10 mouse cellular contexts compared by ENCODE assay signal in the genomic region with DNA sequence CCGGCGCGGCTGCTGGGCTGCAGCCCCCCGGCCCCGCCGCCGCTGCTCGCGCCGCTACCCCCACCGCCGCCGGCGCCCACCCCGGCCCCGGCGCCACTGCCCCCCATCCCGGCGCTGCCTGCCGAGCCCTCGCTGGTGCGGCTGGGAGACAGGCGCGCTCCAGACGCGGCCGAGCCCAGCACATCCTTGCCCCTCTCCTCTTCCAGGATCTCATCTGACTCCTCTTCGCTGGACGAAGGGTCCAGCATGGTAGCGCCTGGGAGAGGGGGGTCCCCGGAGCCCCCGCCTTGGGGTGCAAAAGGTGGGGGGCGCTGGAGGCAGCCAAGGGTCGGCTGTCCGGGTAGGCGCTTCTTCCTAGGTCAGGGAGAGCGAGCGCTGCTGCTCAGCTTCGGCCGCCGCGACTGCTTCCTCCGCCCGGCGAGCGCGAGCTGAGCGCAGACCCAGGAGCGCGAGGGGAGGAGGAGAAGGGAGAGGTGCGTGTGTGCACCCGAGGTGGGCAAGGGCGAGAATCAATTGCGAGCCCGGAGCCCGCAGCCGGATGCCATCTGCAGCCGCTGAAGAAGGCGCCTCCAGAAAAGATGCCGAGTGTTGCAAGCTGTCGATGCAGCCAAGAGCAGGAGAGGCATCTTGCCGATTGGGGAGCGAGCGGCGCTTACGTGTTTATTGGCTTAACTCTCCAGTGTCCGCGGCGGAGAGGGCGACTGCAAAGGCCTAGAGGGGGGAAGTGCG. TPM values are rescaled to one million over a fixed set of nuclear protein-coding genes. Genes with fewer than 3 reads are reported as not detected.
DNase-seq lines count a peak whose midpoint lies in the region; ATAC-seq and TF ChIP-seq lines count a peak whose summit lies in the region.
"Had no signal": no experiment of that assay in that cellular context is flagged by ENCODE, and none has a peak within 500 bp of the region (broad histone marks: within the 10 kb centered on the region; RNA-seq: fewer than 3 reads in every experiment).

A gene (minus strand): TSS at position 589 of the 729 bp plus-strand sequence.

- no peak for DNase-seq in heart, adult 9 months (ENCODE audit: low spot score in 2 of 2)
- DNase-seq in forebrain, embryonic 10.5 days (ENCODE audit: extremely low spot score, low spot score) = peak; percentile 67
- peak; percentile 79 to 86 for DNase-seq in layer of hippocampus, adult 2 months (ENCODE audit: low spot score in 2 of 2)
- DNase-seq in testis, postnatal 10 days (ENCODE audit: low spot score) = peak; percentile 39
- DNase-seq in thymus, postnatal 14 days = no peak

- TF ChIP-seq CTCF in bone marrow macrophage, adult 2 months (IDR thresholded peaks at IDR 0.05; ENCODE audit: low read depth, low read length) = no peak
- no peak for TF ChIP-seq CTCF in layer of hippocampus, adult 2 months (conservative IDR thresholded peaks at IDR 0.05)

- peak within 1 kb of the TSS; percentile 87 for H3K27ac ChIP-seq in heart, embryonic 13.5 days (replicated peaks)
- no peak within 1 kb of the TSS for H3K27ac ChIP-seq in bone marrow macrophage, adult 2 months (ENCODE audit: insufficient read depth, low read depth, low read length)
- H3K27ac ChIP-seq in forebrain, embryonic 10.5 days = peak within 1 kb of the TSS; percentile 90
- H3K27ac ChIP-seq in layer of hippocampus, adult 2 months = peak within 1 kb of the TSS; percentile 99
- peak within 1 kb of the TSS; percentile 96 for H3K27ac ChIP-seq in midbrain, embryonic 12.5 days (replicated peaks)
- H3K27ac ChIP-seq: macrophage had no signal

- under 1% methylated on average over 67 of the region's 71 CpGs for WGBS in heart, embryonic 13.5 days
- under 1% methylated on average over 71 of the region's 71 CpGs for WGBS in forebrain, embryonic 10.5 days
- under 1% methylated on average over 71 of the region's 71 CpGs for WGBS in midbrain, embryonic 12.5 days

- peak within 1 kb of the TSS; percentile 94 for H3K4me2 ChIP-seq in heart, embryonic 13.5 days
- H3K4me2 ChIP-seq in midbrain, embryonic 12.5 days (replicated peaks) = peak within 1 kb of the TSS; percentile 80

- peaks cover 26% of the 10 kb centered on the region for H3K4me1 ChIP-seq in heart, embryonic 13.5 days
- no peaks in the 10 kb centered on the region for H3K4me1 ChIP-seq in bone marrow macrophage, adult 2 months (ENCODE audit: control insufficient read depth, insufficient read depth, low read length)
- H3K4me1 ChIP-seq in forebrain, embryonic 10.5 days = peaks cover 27% of the 10 kb centered on the region
- no peaks in the 10 kb centered on the region for H3K4me1 ChIP-seq in midbrain, embryonic 12.5 days

- H3K4me3 ChIP-seq in heart, embryonic 13.5 days = peak within 1 kb of the TSS; percentile 70
- peak within 1 kb of the TSS; percentile 26; the same call in 1 of the 2 replicates for H3K4me3 ChIP-seq in bone marrow macrophage, adult 2 months (ENCODE audit: insufficient read depth, low read length)
- peak within 1 kb of the TSS; percentile 75 for H3K4me3 ChIP-seq in forebrain, embryonic 10.5 days
- H3K4me3 ChIP-seq in layer of hippocampus, adult 2 months = peak within 1 kb of the TSS; percentile 92
- peak within 1 kb of the TSS; percentile 79 for H3K4me3 ChIP-seq in midbrain, embryonic 12.5 days

- H3K36me3 ChIP-seq in heart, embryonic 13.5 days = no peaks in the 10 kb centered on the region
- H3K36me3 ChIP-seq in forebrain, embryonic 10.5 days (replicated peaks) = no peaks in the 10 kb centered on the region
- no peaks in the 10 kb centered on the region for H3K36me3 ChIP-seq in midbrain, embryonic 12.5 days

- H3K9ac ChIP-seq in heart, embryonic 13.5 days = peak within 1 kb of the TSS; percentile 82
- H3K9ac ChIP-seq in midbrain, embryonic 12.5 days (replicated peaks) = peak within 1 kb of the TSS; percentile 91

- H3K27me3 ChIP-seq in heart, embryonic 13.5 days (replicated peaks) = peaks cover 28% of the 10 kb centered on the region
- peaks cover 23% of the 10 kb centered on the region for H3K27me3 ChIP-seq in forebrain, embryonic 10.5 days (ENCODE audit: poor library complexity, severe bottlenecking)
- H3K27me3 ChIP-seq in midbrain, embryonic 12.5 days = no peaks in the 10 kb centered on the region
- H3K27me3 ChIP-seq: CH12.LX had no signal

- peaks cover 4% of the 10 kb centered on the region; the same call in 1 of the 2 replicates for H3K9me3 ChIP-seq in heart, embryonic 13.5 days
- no peaks in the 10 kb centered on the region for H3K9me3 ChIP-seq in forebrain, embryonic 10.5 days
- no peaks in the 10 kb centered on the region for H3K9me3 ChIP-seq in midbrain, embryonic 12.5 days

- TF ChIP-seq POLR2A in bone marrow macrophage, adult 2 months (IDR thresholded peaks at IDR 0.05; ENCODE audit: borderline replicate concordance, low read depth, low read length) = no peak

- ATAC-seq in heart, embryonic 13.5 days (ENCODE audit: extremely low read depth, insufficient number of reproducible peaks, low FRiP score, low TSS enrichment) = no peak
- peak; percentile 65 for ATAC-seq in midbrain, embryonic 12.5 days (ENCODE audit: low FRiP score, low read depth)

RNA-seq across cellular contexts. Expression of the gene that starts here (rescaled TPM):
- 0.48 and 0.51 TPM in 2 replicates for polyA plus RNA-seq in heart, embryonic 13.5 days (2015; fragmentation: Nextera tagmentation; extraction: Ambion mirVana)
- not detected in 2 replicates for polyA plus RNA-seq in bone marrow macrophage, adult 2 months (2012; ENCODE audit: insufficient read depth, insufficient read length, missing spikeins)
- polyA plus RNA-seq in forebrain, embryonic 10.5 days (2016; fragmentation: Nextera tagmentation; extraction: Ambion mirVana) = 2.0 and 2.8 TPM in 2 replicates
- 100 to 1,000 TPM; 232 to 234 TPM for total RNA-seq in layer of hippocampus, adult 2 months (2021)
- polyA plus RNA-seq in midbrain, embryonic 12.5 days (2016; fragmentation: Nextera tagmentation; extraction: Ambion mirVana) = 15.0 and 16.1 TPM in 2 replicates
- polyA plus RNA-seq: macrophage had no signal

Comparison
In these comparisons a context has a peak if more than half of its experiments do, and no peak if none do; other contexts are left out.
1. H3K4me3 ChIP-seq: peak in every context shown above with its lines; median percentile 92 in layer of hippocampus, adult 2 months; 79 in midbrain, embryonic 12.5 days; 75 in forebrain, embryonic 10.5 days; 70 in heart, embryonic 13.5 days; 26 in bone marrow macrophage, adult 2 months.
2. DNase-seq: peak in forebrain, embryonic 10.5 days (single experiment), layer of hippocampus, adult 2 months (2 of 2) and testis, postnatal 10 days (single experiment); none in heart, adult 9 months (0 of 2) and thymus, postnatal 14 days (single experiment).